Mouse (Mus musculus) heart, embryonic 11.5 days (tissue): Measurements from ENCODE around the gene 4933424G06Rik. TPM values are rescaled to one million over a fixed set of nuclear protein-coding genes. Genes with fewer than 3 reads are reported as not detected.

Experiments used
- ATAC-seq: fragments of 200-750 bp; cut with Nextera tagmentation; replicated peaks from 2 replicates; pipeline ENCODE4 v1.8.0; 2017; ENCODE audit warnings: moderate library complexity; ENCODE audit not compliant: insufficient number of reproducible peaks, low FRiP score, low TSS enrichment
- H3K27ac ChIP-seq: fragments of 300-500 bp; sonication (generic); 2 replicates; pipeline ENCODE4 v1.5.1; 2014; ENCODE audit warnings: mild to moderate bottlenecking, low read depth, low read length
- H3K27me3 ChIP-seq: fragments of 300-500 bp; sonication (generic); 2 replicates; pipeline ENCODE4 v1.6.1; 2014; ENCODE audit warnings: mild to moderate bottlenecking, low read length, mixed read lengths; ENCODE audit not compliant: control insufficient read depth, insufficient read depth
- H3K36me3 ChIP-seq: fragments of 300-500 bp; sonication (generic); 2 replicates; pipeline ENCODE4 v1.6.1; 2014; ENCODE audit warnings: mild to moderate bottlenecking, low read length, moderate library complexity, mixed read lengths; ENCODE audit not compliant: control insufficient read depth, insufficient read depth
- H3K4me1 ChIP-seq: fragments of 300-500 bp; sonication (generic); 2 replicates; pipeline ENCODE4 v1.6.1; 2014; ENCODE audit warnings: low read length; ENCODE audit not compliant: control insufficient read depth, insufficient read depth
- H3K4me2 ChIP-seq: fragments of 300-500 bp; sonication (generic); 2 replicates; pipeline ENCODE4 v1.6.1; 2014; ENCODE audit warnings: mild to moderate bottlenecking, moderate library complexity
- H3K4me3 ChIP-seq: fragments of 300-500 bp; sonication (generic); 2 replicates; pipeline ENCODE4 v1.5.1; 2014; ENCODE audit warnings: low read depth, low read length
- H3K9ac ChIP-seq: fragments of 300-500 bp; sonication (generic); 2 replicates; pipeline ENCODE4 v1.6.1; 2014; ENCODE audit warnings: mild to moderate bottlenecking, low read depth, low read length, moderate library complexity
- H3K9me3 ChIP-seq: fragments of 300-500 bp; sonication (generic); replicated peaks from 2 replicates; pipeline ENCODE4 v1.6.1; 2016; ENCODE audit warnings: low read length; ENCODE audit not compliant: control insufficient read depth
- WGBS: fragments of 180-500 bp; shearing (Covaris S2); extraction: QIAGEN DNeasy Blood & Tissue Kit; methylation state at CpG from one replicate; pipeline ENCODE4 v1.1.7; 2014; ENCODE audit not compliant: insufficient replicate concordance; 5-methylcytosine and 5-hydroxymethylcytosine counted together
- polyA plus RNA-seq: library from polyadenylated mRNA; unstranded; fragments of >200 nt; fragmentation: Nextera tagmentation; extraction: Ambion mirVana; gene quantifications from 2 replicates; pipeline ENCODE4 v1.2.1, GENCODE M21; 2014

4933424G06Rik gene
- polyA plus RNA-seq, 1 experiment from 2014 or later: not detected

DNA sequence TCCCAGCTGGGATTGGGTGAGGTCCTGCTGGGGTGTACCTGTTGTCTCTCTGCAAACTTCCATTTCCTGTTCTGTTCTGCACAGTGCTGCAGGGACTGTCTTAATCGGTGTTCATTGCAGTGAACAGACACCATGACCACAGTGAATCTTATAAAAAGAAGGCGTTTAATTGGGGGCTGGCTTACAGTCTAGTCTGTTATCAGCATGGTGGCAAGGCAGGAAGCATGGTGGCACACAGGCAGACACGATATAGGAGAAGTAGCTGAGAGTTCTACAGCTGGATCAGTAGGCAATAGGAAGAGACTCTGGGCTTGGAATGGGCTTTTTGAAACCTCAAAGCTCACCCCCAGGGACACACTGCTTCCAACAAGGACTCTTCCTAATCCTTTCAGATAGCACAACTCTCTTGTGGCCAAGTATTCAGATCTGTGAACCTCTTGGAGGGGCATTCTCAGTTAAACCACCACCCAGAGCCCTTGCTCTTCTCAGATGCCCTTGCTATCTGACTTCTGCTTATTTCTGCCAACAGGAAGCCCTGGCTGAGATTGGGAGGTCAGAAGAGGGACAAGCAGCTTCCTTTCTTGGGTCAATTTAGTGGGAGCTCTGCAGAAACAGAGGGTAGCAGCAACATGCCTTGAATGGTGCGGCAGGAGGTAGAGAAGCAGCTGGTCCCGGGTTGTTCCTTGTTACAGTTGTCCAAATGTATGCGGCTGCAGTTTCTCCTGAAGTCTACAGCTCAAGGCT, 44.2 kb downstream of the 4933424G06Rik start:
- no peak for ATAC-seq
- WGBS: 66% methylated on average over 6 of the region's 6 CpGs
- no peak overlapping the region for H3K27ac ChIP-seq

DNA sequence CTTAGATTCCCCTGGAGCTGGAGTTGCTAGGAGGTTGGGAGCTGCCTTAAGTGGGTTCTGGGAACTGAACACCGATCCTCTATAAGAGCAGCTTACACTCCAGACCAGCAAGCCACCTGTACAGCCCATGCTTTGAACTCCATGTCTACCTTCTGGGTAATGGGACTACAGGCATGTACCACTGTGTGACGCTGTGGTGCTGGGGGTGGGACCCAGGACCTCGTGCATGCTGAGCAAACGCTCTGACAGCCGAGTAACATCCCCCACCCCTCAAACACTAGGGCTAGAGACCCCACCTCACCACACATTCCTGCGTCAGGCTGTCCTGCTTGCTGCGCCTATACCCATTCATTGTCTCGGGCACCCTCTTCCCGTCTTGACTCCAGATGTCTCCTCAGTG, 48.6 kb downstream of the 4933424G06Rik start:
- H3K27me3 ChIP-seq: no peaks in the 10 kb centered on the region
- no peak overlapping the region for H3K4me2 ChIP-seq
- ATAC-seq: no peak
- H3K27ac ChIP-seq: no peak overlapping the region
- H3K4me1 ChIP-seq: no peaks in the 10 kb centered on the region
- no peak overlapping the region for H3K9ac ChIP-seq
- H3K9me3 ChIP-seq: no peaks in the 10 kb centered on the region
- no peaks in the 10 kb centered on the region for H3K36me3 ChIP-seq
- WGBS: 79% methylated on average over 9 of the region's 9 CpGs
- H3K4me3 ChIP-seq: no peak overlapping the region

More for the DNA sequence above, 44.2 kb downstream of the 4933424G06Rik start:
- H3K9me3 ChIP-seq: no peaks in the 10 kb centered on the region
- H3K9ac ChIP-seq: no peak overlapping the region
- no peak overlapping the region for H3K4me3 ChIP-seq
- H3K27me3 ChIP-seq: no peaks in the 10 kb centered on the region
- H3K4me1 ChIP-seq: no peaks in the 10 kb centered on the region
- H3K4me2 ChIP-seq: no peak overlapping the region
- no peaks in the 10 kb centered on the region for H3K36me3 ChIP-seq

DNA sequence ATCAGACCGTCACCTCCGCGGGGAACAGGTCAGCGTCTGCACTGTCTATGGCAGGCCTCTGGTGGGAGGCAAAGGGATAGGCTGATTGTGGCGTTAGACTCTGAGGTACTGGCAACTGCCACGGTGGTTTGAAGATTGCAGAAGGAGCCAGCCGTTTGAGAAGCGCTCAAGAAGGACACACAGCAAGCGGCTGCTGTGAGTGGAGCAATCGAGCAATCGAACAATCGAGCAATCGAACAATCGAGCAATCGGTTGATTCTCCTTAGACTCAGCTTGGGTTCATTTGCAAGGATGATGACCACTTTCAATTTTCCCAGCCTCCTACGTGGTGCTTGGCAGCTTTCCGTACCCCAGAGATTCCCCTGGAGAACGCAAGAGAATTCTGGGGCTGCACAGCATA, 49.1 kb downstream of the 4933424G06Rik start:
- no peak overlapping the region for H3K4me2 ChIP-seq
- H3K4me1 ChIP-seq: no peaks in the 10 kb centered on the region
- no peaks in the 10 kb centered on the region for H3K9me3 ChIP-seq
- no peak overlapping the region for H3K27ac ChIP-seq
- H3K36me3 ChIP-seq: no peaks in the 10 kb centered on the region
- WGBS: 81% methylated on average over 18 of the region's 18 CpGs
- no peak overlapping the region for H3K9ac ChIP-seq
- no peak overlapping the region for H3K4me3 ChIP-seq
- no peaks in the 10 kb centered on the region for H3K27me3 ChIP-seq
- no peak for ATAC-seq

DNA sequence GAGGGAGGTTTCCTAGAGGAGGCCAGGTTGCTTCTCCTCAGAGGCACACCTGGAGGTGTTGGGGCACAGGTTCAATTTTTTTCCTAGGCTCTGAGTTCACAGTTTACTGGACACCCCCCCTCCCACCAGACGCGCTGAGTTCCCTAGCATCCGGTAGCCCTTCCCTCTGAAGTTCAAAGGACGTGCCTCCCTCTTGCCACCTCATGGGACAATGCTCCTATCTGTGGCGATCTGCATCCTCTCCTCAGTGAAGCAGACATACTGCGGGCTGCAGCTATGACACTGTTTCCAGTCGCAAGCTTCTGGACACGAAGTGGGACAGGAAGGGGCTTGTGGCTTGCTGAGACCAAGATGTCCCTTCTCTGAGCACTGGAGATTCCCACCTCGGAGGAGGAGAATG, 50.5 kb downstream of the 4933424G06Rik start:
- Histone ChIP-seq H3K27me3 (no peaks in the 10 kb centered on the region), H3K4me2 (no peak overlapping the region), H3K9me3 (no peaks in the 10 kb centered on the region), H3K4me1 (no peaks in the 10 kb centered on the region), H3K9ac (no peak overlapping the region), H3K36me3 (no peaks in the 10 kb centered on the region), H3K27ac (no peak overlapping the region), H3K4me3 (no peak overlapping the region)
- no peak for ATAC-seq
- 74% methylated on average over 9 of the region's 9 CpGs for WGBS

DNA sequence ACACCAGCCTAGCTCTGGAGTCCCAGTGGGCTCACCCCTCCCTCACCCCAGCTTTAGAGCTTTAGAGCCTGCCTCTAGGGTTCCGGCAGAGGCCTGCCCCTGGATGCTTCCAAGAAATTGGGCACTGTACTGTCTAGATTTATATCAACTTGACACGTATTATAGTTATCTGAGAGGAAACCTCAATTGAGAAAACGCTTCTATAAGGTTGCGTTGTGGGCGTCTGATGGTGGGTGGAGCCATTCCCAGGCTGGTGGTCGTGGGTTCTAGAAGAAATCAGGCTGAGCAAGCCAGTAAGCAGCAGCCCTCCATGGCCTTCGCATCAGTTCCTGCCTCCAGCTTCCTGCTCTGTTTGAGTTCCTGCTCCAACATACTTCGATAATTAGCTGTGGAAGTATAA, 51.1 kb downstream of the 4933424G06Rik start:
- Histone ChIP-seq H3K4me1 (no peaks in the 10 kb centered on the region), H3K9ac (no peak overlapping the region), H3K4me2 (no peak overlapping the region), H3K4me3 (no peak overlapping the region), H3K9me3 (no peaks in the 10 kb centered on the region), H3K27ac (no peak overlapping the region), H3K27me3 (no peaks in the 10 kb centered on the region), H3K36me3 (no peaks in the 10 kb centered on the region)
- 81% methylated on average over 8 of the region's 8 CpGs for WGBS
- ATAC-seq: no peak

DNA sequence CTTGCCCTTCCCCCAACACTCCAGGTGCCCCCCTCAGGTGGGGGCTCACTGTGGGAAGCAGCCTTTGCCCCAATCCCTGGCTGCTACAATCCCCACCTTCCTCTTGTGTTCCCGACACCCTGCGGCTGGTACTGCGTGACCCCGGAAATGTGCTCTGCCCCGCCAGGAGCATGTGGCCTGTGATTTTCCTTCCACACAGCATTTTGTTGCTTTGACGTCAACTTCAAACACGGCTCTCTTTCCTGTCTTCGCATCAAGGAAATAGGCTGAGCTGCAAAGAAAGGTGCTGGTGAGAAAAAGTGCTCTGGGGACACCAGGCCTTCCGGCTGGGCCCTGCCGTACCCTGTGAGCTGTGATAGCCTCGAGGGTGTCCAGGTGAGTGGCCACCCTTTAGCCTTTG, 51.6 kb downstream of the 4933424G06Rik start, which contains the start of gene Zap70:
Gene Zap70, plus strand, starts transcription at position 231 of the 400 bp plus-strand sequence.
- no peak within 1 kb of the TSS for H3K4me3 ChIP-seq
- H3K27me3 ChIP-seq: no peaks in the 10 kb centered on the region
- H3K4me1 ChIP-seq: peaks cover under 1% of the 10 kb centered on the region; the same call in 1 of the 2 replicates
- ATAC-seq: no peak
- H3K9ac ChIP-seq: no peak within 1 kb of the TSS
- H3K27ac ChIP-seq: no peak within 1 kb of the TSS
- no peaks in the 10 kb centered on the region for H3K36me3 ChIP-seq
- H3K9me3 ChIP-seq: no peaks in the 10 kb centered on the region
- WGBS: 74% methylated on average over 11 of the region's 11 CpGs
- H3K4me2 ChIP-seq: no peak within 1 kb of the TSS

DNA sequence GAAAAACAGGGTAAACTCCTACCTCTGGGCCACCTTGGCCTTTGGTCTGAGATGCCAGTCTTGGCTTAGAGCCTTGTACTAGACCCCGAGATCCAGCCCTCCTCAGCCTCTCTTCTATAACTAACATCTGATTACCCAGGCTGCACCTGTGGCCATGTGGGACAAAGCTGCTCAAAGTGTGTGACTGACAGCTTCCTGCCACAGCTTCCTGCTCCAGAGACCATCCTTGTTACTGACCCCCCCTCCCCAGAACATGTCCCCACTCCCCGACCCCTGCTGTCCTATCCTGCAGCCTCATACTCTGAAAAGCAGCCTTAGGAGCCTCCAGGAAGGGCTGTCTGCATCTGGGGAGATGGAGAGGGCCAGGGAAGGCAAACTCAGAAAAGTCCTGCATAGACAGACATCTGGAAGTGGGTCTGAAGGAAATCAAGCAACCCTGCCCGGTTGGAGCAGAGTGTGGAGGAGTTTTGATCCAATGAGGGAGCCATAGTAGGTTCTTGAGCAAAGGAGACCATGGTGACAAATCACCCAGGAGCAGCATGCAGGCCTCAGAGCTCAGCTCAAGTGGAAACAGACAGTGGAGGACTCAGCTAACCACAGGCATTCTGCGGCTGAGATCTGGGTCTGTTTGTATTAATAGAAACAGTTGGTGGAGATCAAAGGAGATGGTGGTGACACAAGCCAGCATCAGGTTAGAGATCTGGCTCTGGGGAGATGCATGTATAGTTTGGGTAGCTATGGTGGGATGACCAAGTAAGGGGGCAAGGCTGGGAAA, 56.7 kb downstream of the 4933424G06Rik start:
- H3K4me1 ChIP-seq: peaks cover 7% of the 10 kb centered on the region
- H3K4me2 ChIP-seq: no peak overlapping the region
- peaks cover 12% of the 10 kb centered on the region for H3K27me3 ChIP-seq
- no peak overlapping the region for H3K4me3 ChIP-seq
- H3K36me3 ChIP-seq: no peaks in the 10 kb centered on the region
- ATAC-seq: no peak
- 50% methylated on average over 4 of the region's 4 CpGs for WGBS
- H3K9me3 ChIP-seq: no peaks in the 10 kb centered on the region
- H3K9ac ChIP-seq: no peak overlapping the region
- H3K27ac ChIP-seq: no peak overlapping the region

DNA sequence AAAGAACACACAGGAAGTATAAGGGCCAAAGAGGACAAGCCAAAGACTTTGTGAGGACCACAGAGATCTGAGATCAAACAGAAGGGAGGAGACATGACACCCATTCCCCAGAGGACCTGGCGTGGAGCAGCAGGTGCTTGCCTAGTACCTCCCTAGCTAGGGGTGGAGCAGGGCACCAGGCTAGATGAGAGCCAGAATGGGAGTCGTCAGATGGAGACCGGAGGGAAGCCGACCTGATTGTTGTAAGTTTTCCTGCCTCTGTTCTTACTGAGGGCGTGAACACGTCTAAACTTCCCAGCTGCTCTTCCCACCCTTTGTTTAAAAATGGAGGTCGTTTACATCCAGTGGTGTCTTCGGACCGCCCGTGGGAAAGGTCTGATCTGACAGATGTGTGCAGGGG, 57.4 kb downstream of the 4933424G06Rik start:
- H3K9me3 ChIP-seq: no peaks in the 10 kb centered on the region
- no peak overlapping the region for H3K9ac ChIP-seq
- ATAC-seq: no peak
- 40% methylated on average over 10 of the region's 10 CpGs for WGBS
- no peak overlapping the region for H3K4me2 ChIP-seq
- no peak overlapping the region for H3K4me3 ChIP-seq
- H3K36me3 ChIP-seq: no peaks in the 10 kb centered on the region
- H3K4me1 ChIP-seq: peaks cover 7% of the 10 kb centered on the region
- peaks cover 12% of the 10 kb centered on the region for H3K27me3 ChIP-seq
- no peak overlapping the region for H3K27ac ChIP-seq
